Mouse (Mus musculus) heart, embryonic 16.5 days (tissue): ENCODE results near the gene Slx4. TPM values are rescaled to one million over a fixed set of nuclear protein-coding genes. Genes with fewer than 3 reads are reported as not detected.

ENCODE experiments used
- ATAC-seq: fragments of 200-750 bp; cut with Nextera tagmentation; replicated peaks from 2 replicates; pipeline ENCODE4 v1.8.0; 2017; ENCODE audit warnings: moderate number of reproducible peaks; ENCODE audit not compliant: insufficient read depth, low FRiP score; ENCODE audit errors: extremely low read depth
- H3K27ac ChIP-seq: fragments of 300-500 bp; sonication (generic); 2 replicates; pipeline ENCODE4 v1.5.1; 2014; ENCODE audit warnings: mild to moderate bottlenecking, low read length, control low read depth, moderate library complexity
- H3K27me3 ChIP-seq: fragments of 300-500 bp; sonication (generic); 2 replicates; pipeline ENCODE4 v1.6.1; 2014; ENCODE audit warnings: low read length, mixed read lengths; ENCODE audit not compliant: control insufficient read depth, insufficient read depth
- H3K36me3 ChIP-seq: fragments of 300-500 bp; sonication (generic); 2 replicates; pipeline ENCODE4 v1.6.1; 2014; ENCODE audit not compliant: control insufficient read depth, insufficient read depth
- H3K4me1 ChIP-seq: fragments of 300-500 bp; sonication (generic); 2 replicates; pipeline ENCODE4 v1.6.1; 2014; ENCODE audit warnings: low read length, mixed read lengths; ENCODE audit not compliant: control insufficient read depth, insufficient read depth
- H3K4me2 ChIP-seq: fragments of 300-500 bp; sonication (generic); 2 replicates; pipeline ENCODE4 v1.6.1; 2014; ENCODE audit warnings: low read depth, mild to moderate bottlenecking, control low read depth, low read length
- H3K4me3 ChIP-seq: fragments of 300-500 bp; sonication (generic); 2 replicates; pipeline ENCODE4 v1.5.1; 2014; ENCODE audit warnings: mild to moderate bottlenecking, control low read depth, low read length
- H3K9ac ChIP-seq: fragments of 300-500 bp; sonication (generic); 2 replicates; pipeline ENCODE4 v1.6.1; 2014; ENCODE audit warnings: low read length, control low read depth
- H3K9me3 ChIP-seq: fragments of 300-500 bp; sonication (generic); replicated peaks from 2 replicates; pipeline ENCODE4 v1.6.1; 2016; ENCODE audit warnings: low read length; ENCODE audit not compliant: control insufficient read depth
- WGBS: fragments of 180-500 bp; shearing (Covaris S2); extraction: QIAGEN DNeasy Blood & Tissue Kit; methylation state at CpG from one replicate; pipeline ENCODE4 v1.1.7; 2014; 5-methylcytosine and 5-hydroxymethylcytosine counted together
- polyA plus RNA-seq: library from polyadenylated mRNA; unstranded; fragments of >200 nt; fragmentation: Nextera tagmentation; extraction: Ambion mirVana; gene quantifications from 2 replicates; pipeline ENCODE4 v1.2.1, GENCODE M21; 2015

Gene Slx4
- polyA plus RNA-seq, 1 experiment from 2014 or later: 8.8 TPM

GRCm38 (mm10) chr16:3934091-3934490 lies 69.5 kb downstream of the Slx4 start:
- peaks cover 32% of the 10 kb centered on the region for H3K36me3 ChIP-seq
- no peak for ATAC-seq
- H3K9ac ChIP-seq: no peak overlapping the region
- 89% methylated on average over 1 of the region's 1 CpGs for WGBS
- H3K27ac ChIP-seq: no peak overlapping the region
- H3K27me3 ChIP-seq: no peaks in the 10 kb centered on the region
- no peaks in the 10 kb centered on the region for H3K4me1 ChIP-seq
- H3K9me3 ChIP-seq: no peaks in the 10 kb centered on the region
- H3K4me3 ChIP-seq: no peak overlapping the region
- no peak overlapping the region for H3K4me2 ChIP-seq

DNA sequence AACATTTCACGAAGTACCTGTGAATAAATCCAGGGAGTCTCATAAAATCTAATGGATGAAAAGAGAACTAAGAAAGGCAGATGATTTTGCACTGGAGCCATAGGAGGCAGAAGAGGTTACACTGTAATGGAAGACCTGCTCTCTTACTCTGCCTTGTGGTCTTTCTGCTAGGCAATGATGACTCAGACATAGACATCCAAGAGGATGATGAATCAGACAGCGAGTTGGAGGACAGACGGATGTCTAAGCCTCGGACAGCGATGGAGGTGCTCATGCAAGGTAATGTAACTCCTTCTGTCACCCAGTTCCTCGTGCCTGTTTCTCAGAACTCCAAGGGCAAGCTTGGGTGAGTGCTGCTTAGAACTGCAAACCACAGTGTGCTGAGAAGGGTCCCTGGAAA lies 70.0 kb downstream of the Slx4 start:
- H3K9ac ChIP-seq: no peak overlapping the region
- H3K36me3 ChIP-seq: peaks cover 34% of the 10 kb centered on the region
- H3K4me2 ChIP-seq: no peak overlapping the region
- no peaks in the 10 kb centered on the region for H3K9me3 ChIP-seq
- no peaks in the 10 kb centered on the region for H3K4me1 ChIP-seq
- 86% methylated on average over 6 of the region's 6 CpGs for WGBS
- no peaks in the 10 kb centered on the region for H3K27me3 ChIP-seq
- no peak for ATAC-seq
- H3K4me3 ChIP-seq: no peak overlapping the region
- H3K27ac ChIP-seq: no peak overlapping the region

DNA sequence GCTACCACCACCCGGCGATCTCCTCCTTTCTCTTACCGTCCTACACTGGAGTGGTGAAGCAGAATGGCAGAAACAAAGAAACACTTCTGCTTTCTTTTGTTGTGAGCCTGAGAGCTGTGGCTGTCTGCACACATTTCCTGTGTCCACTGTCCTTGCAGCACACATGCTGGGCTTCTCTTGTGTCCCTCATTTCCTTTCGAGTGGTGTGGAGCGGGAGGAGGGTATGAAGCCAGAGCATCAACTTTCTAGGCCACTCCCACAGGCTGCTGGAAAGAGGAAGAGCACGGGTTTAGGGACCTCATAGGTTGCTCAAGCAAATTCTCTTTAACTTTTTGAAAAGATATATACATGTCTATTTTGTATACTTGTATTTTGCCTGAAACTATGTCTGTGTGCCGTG lies 74.4 kb downstream of the Slx4 start:
- Histone ChIP-seq H3K9me3 (no peaks in the 10 kb centered on the region), H3K9ac (no peak overlapping the region), H3K27ac (no peak overlapping the region), H3K4me3 (no peak overlapping the region), H3K36me3 (peaks cover 33% of the 10 kb centered on the region), H3K4me1 (no peaks in the 10 kb centered on the region), H3K27me3 (no peaks in the 10 kb centered on the region), H3K4me2 (no peak overlapping the region)
- ATAC-seq: no peak; the same call in 1 of the 2 replicates
- 72% methylated on average over 7 of the region's 7 CpGs for WGBS

Other genes with a start within 250 kb of the Slx4 start
- not detected in 2 replicates for gene Olfr15, start 172.9 kb downstream of the Slx4 start, polyA plus RNA-seq
- gene Zfp174, start 156.5 kb downstream of the Slx4 start, polyA plus RNA-seq: 0.85 and 0.90 TPM in 2 replicates
- gene Naa60, start 131.4 kb downstream of the Slx4 start, polyA plus RNA-seq: 37.1 and 40.0 TPM in 2 replicates
- 6.1 TPM in 2 replicates for gene Zfp597, start 119.2 kb downstream of the Slx4 start, polyA plus RNA-seq
- 0.26 and 0.31 TPM in 2 replicates for gene Gm20695, start 119.1 kb downstream of the Slx4 start, polyA plus RNA-seq
- 9.7 and 10.0 TPM in 2 replicates for gene 1700037C18Rik, start 95.1 kb downstream of the Slx4 start, polyA plus RNA-seq
- gene Cluap1, start 95.0 kb downstream of the Slx4 start, polyA plus RNA-seq: 15.6 and 16.4 TPM in 2 replicates
- 1.8 and 2.5 TPM in 2 replicates for gene Nlrc3, start 27.1 kb downstream of the Slx4 start, polyA plus RNA-seq
- gene Dnase1, start 33.2 kb upstream of the Slx4 start, polyA plus RNA-seq: 3.5 and 4.6 TPM in 2 replicates
- 128 and 142 TPM in 2 replicates for gene Trap1, start 74.1 kb upstream of the Slx4 start, polyA plus RNA-seq
- 19.0 and 20.6 TPM in 2 replicates for gene Crebbp, start 210.2 kb upstream of the Slx4 start, polyA plus RNA-seq